Mouse (Mus musculus): Measurements from ENCODE around the gene Zmynd19. TPM values are rescaled to one million over a fixed set of nuclear protein-coding genes. Genes with fewer than 3 reads are reported as not detected.

Zmynd19 gene
- polyA plus RNA-seq, 1 experiment from 2014 or later = 16.8 TPM

GRCm38 (mm10) chr2:24995332-24995731 is 45.7 kb downstream of the Zmynd19 start:
- H3K9me3 ChIP-seq (ENCODE audit: control insufficient read depth, low read length) = no peaks in the 10 kb centered on the region
- H3K4me2 ChIP-seq (replicated peaks; ENCODE audit: low read depth, low read length) = no peak overlapping the region
- H3K4me3 ChIP-seq (ENCODE audit: low read depth, low read length) = no peak overlapping the region
- DNase-seq (ENCODE audit: low spot score) = no peak
- H3K36me3 ChIP-seq (ENCODE audit: control insufficient read depth, insufficient read depth, low read length) = no peaks in the 10 kb centered on the region
- H3K27me3 ChIP-seq (ENCODE audit: control insufficient read depth, insufficient read depth, low read length) = no peaks in the 10 kb centered on the region
- ATAC-seq (ENCODE audit: low FRiP score) = no peak
- 96% methylated on average over 6 of the region's 6 CpGs for WGBS
- H3K27ac ChIP-seq (ENCODE audit: low read depth, low read length) = no peak overlapping the region
- no peaks in the 10 kb centered on the region for H3K4me1 ChIP-seq (replicated peaks; ENCODE audit: control insufficient read depth, insufficient read depth, low read length)
- H3K9ac ChIP-seq (ENCODE audit: low read depth, low read length) = no peak overlapping the region

- WGBS = 81% methylated on average over 2 of the region's 2 CpGs
- H3K36me3 ChIP-seq (ENCODE audit: control insufficient read depth, insufficient read depth, low read length) = no peaks in the 10 kb centered on the region
- ATAC-seq (ENCODE audit: low FRiP score) (no peak), DNase-seq (ENCODE audit: low spot score) (no peak)
- H3K4me1 ChIP-seq (replicated peaks; ENCODE audit: control insufficient read depth, insufficient read depth, low read length) = no peaks in the 10 kb centered on the region
- H3K27ac ChIP-seq (ENCODE audit: low read depth, low read length) = no peak overlapping the region
- no peak overlapping the region for H3K4me3 ChIP-seq (ENCODE audit: low read depth, low read length)
- H3K9ac ChIP-seq (ENCODE audit: low read depth, low read length) = no peak overlapping the region
- no peak overlapping the region for H3K4me2 ChIP-seq (replicated peaks; ENCODE audit: low read depth, low read length)
- no peaks in the 10 kb centered on the region for H3K27me3 ChIP-seq (ENCODE audit: control insufficient read depth, insufficient read depth, low read length)
- no peaks in the 10 kb centered on the region for H3K9me3 ChIP-seq (ENCODE audit: control insufficient read depth, low read length)
These were observed 46.9 kb downstream of the Zmynd19 start for GRCm38 (mm10) chr2:24996471-24996870.

GRCm38 (mm10) chr2:25000544-25001235 is 51.1 kb downstream of the Zmynd19 start:
- Histone ChIP-seq H3K36me3 (ENCODE audit: control insufficient read depth, insufficient read depth, low read length) (no peaks in the 10 kb centered on the region), H3K9ac (ENCODE audit: low read depth, low read length) (no peak overlapping the region), H3K9me3 (ENCODE audit: control insufficient read depth, low read length) (no peaks in the 10 kb centered on the region), H3K4me3 (ENCODE audit: low read depth, low read length) (no peak overlapping the region), H3K27ac (ENCODE audit: low read depth, low read length) (no peak overlapping the region), H3K27me3 (ENCODE audit: control insufficient read depth, insufficient read depth, low read length) (no peaks in the 10 kb centered on the region), H3K4me1 (replicated peaks; ENCODE audit: control insufficient read depth, insufficient read depth, low read length) (no peaks in the 10 kb centered on the region), H3K4me2 (replicated peaks; ENCODE audit: low read depth, low read length) (no peak overlapping the region)
- WGBS = 79% methylated on average over 3 of the region's 3 CpGs
- DNase-seq (ENCODE audit: low spot score) (peak; percentile 34), ATAC-seq (ENCODE audit: low FRiP score) (no peak)

GRCm38 (mm10) chr2:25003946-25004786 is 54.6 kb downstream of the Zmynd19 start:
- 79% methylated on average over 9 of the region's 9 CpGs for WGBS
- Histone ChIP-seq H3K27me3 (ENCODE audit: control insufficient read depth, insufficient read depth, low read length) (no peaks in the 10 kb centered on the region), H3K9me3 (ENCODE audit: control insufficient read depth, low read length) (no peaks in the 10 kb centered on the region), H3K27ac (ENCODE audit: low read depth, low read length) (no peak overlapping the region), H3K4me3 (ENCODE audit: low read depth, low read length) (no peak overlapping the region), H3K4me2 (replicated peaks; ENCODE audit: low read depth, low read length) (no peak overlapping the region), H3K36me3 (ENCODE audit: control insufficient read depth, insufficient read depth, low read length) (no peaks in the 10 kb centered on the region), H3K9ac (ENCODE audit: low read depth, low read length) (no peak overlapping the region), H3K4me1 (replicated peaks; ENCODE audit: control insufficient read depth, insufficient read depth, low read length) (no peaks in the 10 kb centered on the region)
- ATAC-seq (ENCODE audit: low FRiP score) = no peak
- DNase-seq (ENCODE audit: low spot score) = no peak

GRCm38 (mm10) chr2:25006767-25007166 is 57.2 kb downstream of the Zmynd19 start:
- H3K27me3 ChIP-seq (ENCODE audit: control insufficient read depth, insufficient read depth, low read length) = no peaks in the 10 kb centered on the region
- H3K4me3 ChIP-seq (ENCODE audit: low read depth, low read length) = no peak overlapping the region
- H3K4me2 ChIP-seq (replicated peaks; ENCODE audit: low read depth, low read length) = no peak overlapping the region
- no peaks in the 10 kb centered on the region for H3K36me3 ChIP-seq (ENCODE audit: control insufficient read depth, insufficient read depth, low read length)
- no peak overlapping the region for H3K9ac ChIP-seq (ENCODE audit: low read depth, low read length)
- no peak overlapping the region for H3K27ac ChIP-seq (ENCODE audit: low read depth, low read length)
- no peak for ATAC-seq (ENCODE audit: low FRiP score)
- WGBS = 82% methylated on average over 1 of the region's 1 CpGs
- no peaks in the 10 kb centered on the region for H3K9me3 ChIP-seq (ENCODE audit: control insufficient read depth, low read length)
- DNase-seq (ENCODE audit: low spot score) = no peak
- no peaks in the 10 kb centered on the region for H3K4me1 ChIP-seq (replicated peaks; ENCODE audit: control insufficient read depth, insufficient read depth, low read length)

GRCm38 (mm10) chr2:25008250-25008649 is 58.7 kb downstream of the Zmynd19 start:
- H3K9me3 ChIP-seq (ENCODE audit: control insufficient read depth, low read length) = no peaks in the 10 kb centered on the region
- no peaks in the 10 kb centered on the region for H3K36me3 ChIP-seq (ENCODE audit: control insufficient read depth, insufficient read depth, low read length)
- H3K4me3 ChIP-seq (ENCODE audit: low read depth, low read length) = no peak overlapping the region
- H3K27me3 ChIP-seq (ENCODE audit: control insufficient read depth, insufficient read depth, low read length) = no peaks in the 10 kb centered on the region
- no peak for DNase-seq (ENCODE audit: low spot score)
- ATAC-seq (ENCODE audit: low FRiP score) = no peak
- no peak overlapping the region for H3K9ac ChIP-seq (ENCODE audit: low read depth, low read length)
- H3K4me1 ChIP-seq (replicated peaks; ENCODE audit: control insufficient read depth, insufficient read depth, low read length) = no peaks in the 10 kb centered on the region
- H3K4me2 ChIP-seq (replicated peaks; ENCODE audit: low read depth, low read length) = no peak overlapping the region
- H3K27ac ChIP-seq (ENCODE audit: low read depth, low read length) = no peak overlapping the region

Other genes with a start within 250 kb of the Zmynd19 start
- gene Cacna1b, start 186.6 kb upstream of the Zmynd19 start, polyA plus RNA-seq (2014; fragmentation: Nextera tagmentation; extraction: Ambion mirVana) = 2.8 and 4.8 TPM in 2 replicates
- 98.0 and 113 TPM in 2 replicates for gene Ehmt1, start 30.2 kb upstream of the Zmynd19 start, polyA plus RNA-seq (2014; fragmentation: Nextera tagmentation; extraction: Ambion mirVana)
- gene Arrdc1, start 14.5 kb upstream of the Zmynd19 start, polyA plus RNA-seq (2014; fragmentation: Nextera tagmentation; extraction: Ambion mirVana) = 14.4 and 14.7 TPM in 2 replicates
- gene Dph7, start 12.6 kb downstream of the Zmynd19 start, polyA plus RNA-seq (2014; fragmentation: Nextera tagmentation; extraction: Ambion mirVana) = 30.4 and 30.7 TPM in 2 replicates
- gene Mrpl41, start 25.3 kb downstream of the Zmynd19 start, polyA plus RNA-seq (2014; fragmentation: Nextera tagmentation; extraction: Ambion mirVana) = 165 and 167 TPM in 2 replicates
- gene Pnpla7, start 26.2 kb downstream of the Zmynd19 start, polyA plus RNA-seq (2014; fragmentation: Nextera tagmentation; extraction: Ambion mirVana) = 2.9 TPM in 2 replicates
- gene Nsmf, start 104.6 kb downstream of the Zmynd19 start, polyA plus RNA-seq (2014; fragmentation: Nextera tagmentation; extraction: Ambion mirVana) = 37.6 and 51.1 TPM in 2 replicates
- gene Entpd8, start 130.5 kb downstream of the Zmynd19 start, polyA plus RNA-seq (2014; fragmentation: Nextera tagmentation; extraction: Ambion mirVana) = not detected in 2 replicates
- gene Noxa1, start 145.4 kb downstream of the Zmynd19 start, polyA plus RNA-seq (2014; fragmentation: Nextera tagmentation; extraction: Ambion mirVana) = not detected in 2 replicates
- gene Nrarp, start 231.0 kb downstream of the Zmynd19 start, polyA plus RNA-seq (2014; fragmentation: Nextera tagmentation; extraction: Ambion mirVana) = 44.6 and 60.5 TPM in 2 replicates
- gene Tor4a, start 247.1 kb downstream of the Zmynd19 start, polyA plus RNA-seq (2014; fragmentation: Nextera tagmentation; extraction: Ambion mirVana) = 0.94 and 2.4 TPM in 2 replicates